31 mouse cellular contexts compared by ENCODE assay signal in the genomic region with DNA sequence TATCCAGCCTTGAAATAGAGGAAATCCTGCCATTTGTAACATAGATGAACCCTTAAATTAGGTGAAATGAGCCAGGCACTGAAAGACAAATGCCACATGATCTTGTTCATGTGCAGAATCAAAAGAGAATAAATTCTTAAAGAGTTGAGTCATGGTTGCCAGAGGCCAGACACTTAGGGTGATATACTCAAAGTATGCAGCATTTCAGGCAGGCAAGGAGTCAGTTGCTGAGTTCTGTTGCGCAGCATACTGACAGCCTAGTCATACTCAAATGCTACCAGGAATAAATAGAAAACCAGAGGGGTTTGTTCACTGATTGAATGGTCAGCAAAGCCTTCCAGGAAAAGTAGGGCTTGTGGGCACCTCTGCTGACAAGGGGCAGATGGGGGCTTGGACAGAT.
"Had no signal": no experiment of that assay in that cellular context is flagged by ENCODE, and none has a peak within 500 bp of the region (broad histone marks: within the 10 kb centered on the region; RNA-seq: fewer than 3 reads in every experiment).

No protein-coding gene starts in this region.

- H3K27ac ChIP-seq: limb, embryonic 10.5 days; limb, embryonic 12.5 days; limb, embryonic 13.5 days; limb, embryonic 15.5 days; liver, embryonic 12.5 days; liver, embryonic 13.5 days; liver, embryonic 14.5 days; liver, embryonic 15.5 days; lung, embryonic 15.5 days; macrophage; midbrain, embryonic 10.5 days; midbrain, embryonic 12.5 days; midbrain, embryonic 13.5 days; midbrain, embryonic 15.5 days; neural tube, embryonic 12.5 days; neural tube, embryonic 13.5 days had no signal

- DNase-seq: left cerebral cortex, postnatal 4 days; liver; liver, embryonic 13.5 days; liver, postnatal 0 days; lung, adult 18-20 months; lung, adult 2 months; lung, embryonic 14.5 days; lung, postnatal 10 days; lung, postnatal 14 days; lung, postnatal 36 days; lung, postnatal 4 days; midbrain, embryonic 14.5 days had no signal

- H3K27me3 ChIP-seq: limb, embryonic 12.5 days; limb, embryonic 13.5 days; limb, embryonic 15.5 days; liver, embryonic 12.5 days; liver, embryonic 13.5 days; liver, embryonic 15.5 days; lung, embryonic 15.5 days; megakaryocyte, embryonic 14.5 days; midbrain, embryonic 12.5 days; midbrain, embryonic 13.5 days; midbrain, embryonic 15.5 days; neural tube, embryonic 12.5 days; neural tube, embryonic 13.5 days had no signal

- ATAC-seq: liver, embryonic 12.5 days; liver, postnatal 0 days; lung, postnatal 0 days; midbrain, embryonic 13.5 days; midbrain, embryonic 15.5 days; midbrain, embryonic 16.5 days had no signal

- H3K4me3 ChIP-seq: limb, embryonic 10.5 days; limb, embryonic 12.5 days; limb, embryonic 13.5 days; limb, embryonic 15.5 days; liver, embryonic 12.5 days; liver, embryonic 13.5 days; liver, embryonic 15.5 days; lung, embryonic 15.5 days; megakaryocyte, embryonic 14.5 days; midbrain, embryonic 10.5 days; midbrain, embryonic 12.5 days; midbrain, embryonic 13.5 days; midbrain, embryonic 15.5 days; myocyte; neural tube, embryonic 12.5 days; neural tube, embryonic 13.5 days had no signal

- H3K4me1 ChIP-seq: limb, embryonic 10.5 days; limb, embryonic 12.5 days; limb, embryonic 13.5 days; limb, embryonic 15.5 days; liver, embryonic 12.5 days; liver, embryonic 13.5 days; liver, embryonic 15.5 days; lung, embryonic 15.5 days; megakaryocyte, embryonic 14.5 days; midbrain, embryonic 10.5 days; midbrain, embryonic 12.5 days; midbrain, embryonic 13.5 days; midbrain, embryonic 15.5 days; neural tube, embryonic 12.5 days; neural tube, embryonic 13.5 days had no signal
